Mouse (Mus musculus) liver, embryonic 11.5 days (tissue): ENCODE measurements around the gene Otud1. TPM values are rescaled to one million over a fixed set of nuclear protein-coding genes. Genes with fewer than 3 reads are reported as not detected.

Source experiments
- ATAC-seq: fragments of 200-750 bp; cut with Nextera tagmentation; replicated peaks from 2 replicates; pipeline ENCODE4 v1.8.0; 2017; ENCODE audit warnings: moderate number of reproducible peaks, mild to moderate bottlenecking, moderate TSS enrichment, moderate library complexity; ENCODE audit not compliant: low FRiP score
- DNase-seq: peaks from one replicate; pipeline ENCODE4 v3.0.0-alpha.2; 2017; ENCODE audit warnings: low spot score
- H3K27ac ChIP-seq: fragments of 300-500 bp; sonication (generic); 2 replicates; pipeline ENCODE4 v1.5.1; 2014; ENCODE audit warnings: mild to moderate bottlenecking, low read depth, low read length, control low read depth
- H3K27me3 ChIP-seq: fragments of 300-500 bp; sonication (generic); replicated peaks from 2 replicates; pipeline ENCODE4 v1.6.1; 2014; ENCODE audit warnings: low read length, mixed read lengths; ENCODE audit not compliant: control insufficient read depth, insufficient read depth
- H3K36me3 ChIP-seq: fragments of 300-500 bp; sonication (generic); 2 replicates; pipeline ENCODE4 v1.6.1; 2014; ENCODE audit warnings: mild to moderate bottlenecking, low read length, moderate library complexity, mixed read lengths; ENCODE audit not compliant: control insufficient read depth, insufficient read depth
- H3K4me1 ChIP-seq: fragments of 300-500 bp; sonication (generic); replicated peaks from 2 replicates; pipeline ENCODE4 v1.6.1; 2014; ENCODE audit warnings: low read length, mixed read lengths; ENCODE audit not compliant: control insufficient read depth, insufficient read depth
- H3K4me2 ChIP-seq: fragments of 300-500 bp; sonication (generic); 2 replicates; pipeline ENCODE4 v1.6.1; 2014; ENCODE audit warnings: mild to moderate bottlenecking, control low read depth, moderate library complexity
- H3K4me3 ChIP-seq: fragments of 300-500 bp; sonication (generic); 2 replicates; pipeline ENCODE4 v1.5.1; 2014; ENCODE audit warnings: low read depth, low read length, control low read depth
- H3K9ac ChIP-seq: fragments of 300-500 bp; sonication (generic); 2 replicates; pipeline ENCODE4 v1.6.1; 2014; ENCODE audit warnings: low read depth, low read length, control low read depth
- H3K9me3 ChIP-seq: fragments of 300-500 bp; sonication (generic); 2 replicates; pipeline ENCODE4 v1.6.1; 2016; ENCODE audit warnings: low read length, inconsistent platforms, mixed read lengths; ENCODE audit not compliant: control insufficient read depth
- WGBS: fragments of 180-500 bp; shearing (Covaris S2); extraction: QIAGEN DNeasy Blood & Tissue Kit; methylation state at CpG from one replicate; pipeline ENCODE4 v1.1.7; 2014; 5-methylcytosine and 5-hydroxymethylcytosine counted together
- polyA plus RNA-seq: library from polyadenylated mRNA; unstranded; fragments of >200 nt; fragmentation: Nextera tagmentation; extraction: Ambion mirVana; gene quantifications from 2 replicates; pipeline ENCODE4 v1.2.1, GENCODE M21; 2014

Gene Otud1
- polyA plus RNA-seq, 1 experiment from 2014 or later = 0.62 TPM

- H3K4me2 ChIP-seq = no peak overlapping the region
- ATAC-seq = no peak
- no peak overlapping the region for H3K27ac ChIP-seq
- no peaks in the 10 kb centered on the region; the same call in 1 of the 2 replicates for H3K27me3 ChIP-seq
- H3K4me1 ChIP-seq = no peaks in the 10 kb centered on the region
- H3K9me3 ChIP-seq = no peaks in the 10 kb centered on the region
- no peaks in the 10 kb centered on the region for H3K36me3 ChIP-seq
- WGBS = 86% methylated on average over 3 of the region's 3 CpGs
- no peak for DNase-seq
- H3K9ac ChIP-seq = no peak overlapping the region
- no peak overlapping the region for H3K4me3 ChIP-seq
These were observed 43.8 kb downstream of the Otud1 start for GRCm38 (mm10) chr2:19701386-19701785.

DNA sequence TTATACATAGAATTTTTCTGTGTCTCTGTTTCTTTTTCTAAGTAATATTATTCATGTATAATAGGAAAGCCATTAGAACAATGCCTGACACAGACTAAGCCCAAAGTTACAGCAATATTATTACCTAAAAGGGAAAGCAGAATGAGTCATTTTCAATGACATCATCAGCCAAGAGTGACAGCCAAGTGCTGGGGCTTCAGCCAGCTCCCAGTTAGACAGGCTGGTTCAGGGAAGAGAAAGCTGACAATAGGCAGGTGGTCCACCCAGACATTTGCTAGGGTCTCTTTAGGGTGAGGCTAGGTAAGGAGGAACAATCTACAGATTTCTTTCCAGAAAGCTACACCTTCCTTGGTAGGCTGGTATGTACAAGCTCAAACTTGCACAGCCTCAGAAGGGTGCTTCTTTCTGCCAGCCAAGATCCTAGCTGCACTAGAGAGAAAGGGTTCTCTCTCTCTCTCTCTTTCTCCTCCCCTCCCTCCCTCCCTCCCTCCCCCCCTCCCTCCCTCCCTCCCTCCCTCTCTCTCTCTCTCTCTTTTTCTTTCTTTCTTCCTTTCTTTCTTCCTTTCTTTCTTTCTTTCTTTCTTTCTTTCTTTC is 45.6 kb downstream of the Otud1 start:
- DNase-seq (no peak), ATAC-seq (no peak)
- no peaks in the 10 kb centered on the region for H3K4me1 ChIP-seq
- no peaks in the 10 kb centered on the region for H3K27me3 ChIP-seq
- H3K9me3 ChIP-seq = no peaks in the 10 kb centered on the region
- no peak overlapping the region for H3K27ac ChIP-seq
- H3K4me3 ChIP-seq = no peak overlapping the region
- H3K4me2 ChIP-seq = no peak overlapping the region
- H3K9ac ChIP-seq = no peak overlapping the region
- H3K36me3 ChIP-seq = no peaks in the 10 kb centered on the region

- ATAC-seq = no peak
- no peaks in the 10 kb centered on the region for H3K9me3 ChIP-seq
- no peak for DNase-seq
- no peak overlapping the region for H3K4me3 ChIP-seq
- no peak overlapping the region for H3K27ac ChIP-seq
- no peaks in the 10 kb centered on the region for H3K36me3 ChIP-seq
- H3K4me1 ChIP-seq = no peaks in the 10 kb centered on the region
- WGBS = 66% methylated on average over 4 of the region's 4 CpGs
- no peak overlapping the region for H3K9ac ChIP-seq
- H3K27me3 ChIP-seq = no peaks in the 10 kb centered on the region
- H3K4me2 ChIP-seq = no peak overlapping the region
These were observed 46.1 kb downstream of the Otud1 start for GRCm38 (mm10) chr2:19703670-19704069.

DNA sequence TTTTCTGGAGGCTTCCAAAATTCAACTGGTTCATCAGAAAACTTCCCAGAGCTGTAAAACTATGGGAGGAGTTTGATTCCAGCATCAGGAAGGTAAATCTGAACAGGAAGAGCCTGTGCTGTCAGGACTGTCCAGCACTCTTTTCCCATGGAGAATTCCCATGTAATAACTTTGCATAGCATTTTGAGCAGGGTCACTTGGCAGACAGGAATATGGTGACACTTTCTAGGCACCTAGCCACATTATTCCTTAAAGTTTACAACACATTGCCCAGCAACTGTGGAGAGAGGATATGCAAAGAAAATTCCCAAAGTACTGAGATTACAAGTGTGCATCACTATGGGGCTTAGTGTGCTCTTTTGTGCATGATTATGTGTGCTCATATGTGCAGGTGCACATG is 46.7 kb downstream of the Otud1 start:
- H3K27me3 ChIP-seq = no peaks in the 10 kb centered on the region
- H3K36me3 ChIP-seq = no peaks in the 10 kb centered on the region
- H3K4me1 ChIP-seq = no peaks in the 10 kb centered on the region
- no peak overlapping the region for H3K4me2 ChIP-seq
- DNase-seq = no peak
- H3K9me3 ChIP-seq = no peaks in the 10 kb centered on the region
- ATAC-seq = no peak
- H3K27ac ChIP-seq = no peak overlapping the region
- no peak overlapping the region for H3K4me3 ChIP-seq
- H3K9ac ChIP-seq = no peak overlapping the region

GRCm38 (mm10) chr2:19706886-19707285 is 49.3 kb downstream of the Otud1 start:
- H3K4me3 ChIP-seq = no peak overlapping the region
- H3K9me3 ChIP-seq = no peaks in the 10 kb centered on the region
- no peak overlapping the region for H3K4me2 ChIP-seq
- no peaks in the 10 kb centered on the region for H3K4me1 ChIP-seq
- no peak overlapping the region for H3K27ac ChIP-seq
- no peak for DNase-seq
- no peak overlapping the region for H3K9ac ChIP-seq
- 69% methylated on average over 4 of the region's 4 CpGs for WGBS
- ATAC-seq = no peak
- H3K36me3 ChIP-seq = no peaks in the 10 kb centered on the region
- no peaks in the 10 kb centered on the region for H3K27me3 ChIP-seq

Other genes with a start within 250 kb of the Otud1 start
- gene Ptf1a, start 212.1 kb upstream of the Otud1 start, polyA plus RNA-seq = not detected in 2 replicates
- gene 4921504E06Rik, start 103.8 kb upstream of the Otud1 start, polyA plus RNA-seq = not detected in 2 replicates